Comparison of ENCODE assay signal across 10 mouse cellular contexts in the genomic region with DNA sequence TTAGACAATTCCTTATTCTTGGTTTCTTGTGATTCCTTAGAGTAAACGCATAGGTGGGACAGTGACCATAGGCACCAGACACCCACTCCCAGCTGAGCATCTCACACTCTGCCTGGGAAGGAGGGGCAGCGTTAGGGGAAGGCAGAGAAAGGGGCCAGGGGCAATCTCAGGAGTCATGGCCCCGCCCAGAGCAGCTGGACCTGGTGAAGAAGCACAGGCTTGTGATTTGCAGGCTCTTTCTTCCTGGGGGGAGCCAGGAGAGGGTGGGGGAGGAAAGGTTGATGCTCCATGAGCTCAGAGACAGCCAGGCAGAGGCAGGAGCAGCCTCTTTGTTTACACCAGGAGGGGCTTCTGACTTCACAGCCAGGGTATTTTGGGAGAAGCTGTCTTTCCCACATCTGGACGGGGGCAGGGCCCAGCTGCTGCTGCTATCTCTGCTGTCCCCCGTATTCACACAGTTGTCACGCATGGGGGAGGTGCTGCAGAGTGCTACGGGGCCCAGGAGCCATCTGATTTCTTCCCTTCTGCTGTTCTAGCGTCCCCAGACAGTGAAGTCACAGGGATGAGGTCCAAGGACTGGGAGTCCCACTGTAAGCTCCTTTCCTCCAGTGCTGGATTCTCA.
A peak's percentile ranks its signal among the peaks of the same experiment; 100 is the strongest.
DNase-seq lines count a peak whose midpoint lies in the region; ATAC-seq lines count a peak whose summit lies in the region.
"Had no signal": no experiment of that assay in that cellular context is flagged by ENCODE, and none has a peak within 500 bp of the region (broad histone marks: within the 10 kb centered on the region; RNA-seq: fewer than 3 reads in every experiment).

No protein-coding gene starts in this region.

- no peaks in the 10 kb centered on the region for H3K9me3 ChIP-seq in heart, embryonic 10.5 days
- no peaks in the 10 kb centered on the region for H3K9me3 ChIP-seq in heart, embryonic 11.5 days (replicated peaks; ENCODE audit: control insufficient read depth, low read length)
- H3K9me3 ChIP-seq in midbrain, embryonic 13.5 days: no peaks in the 10 kb centered on the region
- no peaks in the 10 kb centered on the region for H3K9me3 ChIP-seq in midbrain, embryonic 14.5 days (ENCODE audit: control insufficient read depth, low read length)
- H3K9me3 ChIP-seq in embryonic facial prominence, embryonic 14.5 days (ENCODE audit: control insufficient read depth, low read length): no peaks in the 10 kb centered on the region
- no peaks in the 10 kb centered on the region for H3K9me3 ChIP-seq in stomach, embryonic 15.5 days

- H3K27ac ChIP-seq in heart, embryonic 10.5 days: peak overlapping the region; percentile 4; the same call in 1 of the 2 replicates
- H3K27ac ChIP-seq in heart, embryonic 11.5 days (ENCODE audit: low read depth, low read length): no peak overlapping the region
- no peak overlapping the region for H3K27ac ChIP-seq in midbrain, embryonic 13.5 days
- H3K27ac ChIP-seq in midbrain, embryonic 14.5 days (replicated peaks; ENCODE audit: low read depth, low read length): no peak overlapping the region
- H3K27ac ChIP-seq in embryonic facial prominence, embryonic 14.5 days (replicated peaks; ENCODE audit: low read depth, low read length): 0 out of 2 replicates have a peak overlapping the region, but pooled peaks have one; percentile 28
- H3K27ac ChIP-seq in stomach, embryonic 15.5 days: peak overlapping the region; percentile 51

- no peak for ATAC-seq in heart, embryonic 11.5 days (replicated peaks; ENCODE audit: insufficient number of reproducible peaks, low FRiP score, low TSS enrichment)
- no peak for ATAC-seq in midbrain, embryonic 13.5 days
- ATAC-seq in midbrain, embryonic 14.5 days (ENCODE audit: low FRiP score, low TSS enrichment): no peak
- ATAC-seq in embryonic facial prominence, embryonic 14.5 days (ENCODE audit: low read depth): no peak
- ATAC-seq in stomach, embryonic 15.5 days (ENCODE audit: insufficient read depth, low FRiP score, low read depth): no peak

- H3K9ac ChIP-seq in heart, embryonic 11.5 days (ENCODE audit: low read depth, low read length): no peak overlapping the region
- 0 out of 2 replicates have a peak overlapping the region, but pooled peaks have one; percentile 19 for H3K9ac ChIP-seq in midbrain, embryonic 13.5 days (replicated peaks)
- H3K9ac ChIP-seq in midbrain, embryonic 14.5 days (replicated peaks; ENCODE audit: low read length): no peak overlapping the region
- H3K9ac ChIP-seq in embryonic facial prominence, embryonic 14.5 days (ENCODE audit: low read depth, low read length): peak overlapping the region; percentile 20; the same call in 1 of the 2 replicates
- no peak overlapping the region for H3K9ac ChIP-seq in stomach, embryonic 15.5 days

- DNase-seq in heart, embryonic 10.5 days (ENCODE audit: low spot score): no peak
- DNase-seq in midbrain, embryonic 14.5 days: no peak
- no peak for DNase-seq in embryonic facial prominence, embryonic 14.5 days (ENCODE audit: low spot score)
- DNase-seq in adrenal gland, postnatal 36 days: no peak
- DNase-seq: cerebellum, adult 9-10 months; kidney, adult 9 months; lung, postnatal 14 days had no signal

- H3K4me1 ChIP-seq in heart, embryonic 10.5 days: peaks cover 63% of the 10 kb centered on the region
- H3K4me1 ChIP-seq in heart, embryonic 11.5 days (ENCODE audit: control insufficient read depth, insufficient read depth, low read length): peaks cover 45% of the 10 kb centered on the region
- H3K4me1 ChIP-seq in midbrain, embryonic 13.5 days (replicated peaks): peaks cover 58% of the 10 kb centered on the region
- peaks cover 38% of the 10 kb centered on the region for H3K4me1 ChIP-seq in midbrain, embryonic 14.5 days (ENCODE audit: control insufficient read depth, insufficient read depth, low read length)
- peaks cover 57% of the 10 kb centered on the region for H3K4me1 ChIP-seq in embryonic facial prominence, embryonic 14.5 days (ENCODE audit: control insufficient read depth, insufficient read depth, low read length)
- H3K4me1 ChIP-seq in stomach, embryonic 15.5 days: peaks cover 60% of the 10 kb centered on the region

- no peaks in the 10 kb centered on the region for H3K36me3 ChIP-seq in heart, embryonic 10.5 days
- H3K36me3 ChIP-seq in heart, embryonic 11.5 days (ENCODE audit: control insufficient read depth, insufficient read depth, low read length): no peaks in the 10 kb centered on the region
- no peaks in the 10 kb centered on the region for H3K36me3 ChIP-seq in midbrain, embryonic 13.5 days
- H3K36me3 ChIP-seq in midbrain, embryonic 14.5 days (ENCODE audit: control insufficient read depth, insufficient read depth, low read length): no peaks in the 10 kb centered on the region
- H3K36me3 ChIP-seq in embryonic facial prominence, embryonic 14.5 days (ENCODE audit: control insufficient read depth, insufficient read depth, low read length): no peaks in the 10 kb centered on the region
- no peaks in the 10 kb centered on the region for H3K36me3 ChIP-seq in stomach, embryonic 15.5 days

- H3K4me3 ChIP-seq in heart, embryonic 10.5 days: no peak overlapping the region
- H3K4me3 ChIP-seq in heart, embryonic 11.5 days (ENCODE audit: low read depth, low read length): no peak overlapping the region
- no peak overlapping the region for H3K4me3 ChIP-seq in midbrain, embryonic 13.5 days (replicated peaks)
- H3K4me3 ChIP-seq in midbrain, embryonic 14.5 days (replicated peaks; ENCODE audit: low read depth, low read length): no peak overlapping the region
- no peak overlapping the region for H3K4me3 ChIP-seq in embryonic facial prominence, embryonic 14.5 days (ENCODE audit: low read depth, low read length)
- no peak overlapping the region for H3K4me3 ChIP-seq in stomach, embryonic 15.5 days (replicated peaks)

- 10% methylated on average over 8 of the region's 8 CpGs for WGBS in heart, embryonic 10.5 days
- WGBS in heart, embryonic 11.5 days (ENCODE audit: insufficient replicate concordance): 10% methylated on average over 8 of the region's 8 CpGs
- 24% methylated on average over 8 of the region's 8 CpGs for WGBS in midbrain, embryonic 13.5 days
- WGBS in midbrain, embryonic 14.5 days: 20% methylated on average over 8 of the region's 8 CpGs
- WGBS in embryonic facial prominence, embryonic 14.5 days: 18% methylated on average over 7 of the region's 8 CpGs
- 21% methylated on average over 8 of the region's 8 CpGs for WGBS in stomach, embryonic 15.5 days

- no peak overlapping the region for H3K4me2 ChIP-seq in heart, embryonic 11.5 days
- no peak overlapping the region for H3K4me2 ChIP-seq in midbrain, embryonic 13.5 days (replicated peaks)
- no peak overlapping the region for H3K4me2 ChIP-seq in midbrain, embryonic 14.5 days (ENCODE audit: low read length)
- no peak overlapping the region for H3K4me2 ChIP-seq in embryonic facial prominence, embryonic 14.5 days (ENCODE audit: low read depth, low read length)
- no peak overlapping the region for H3K4me2 ChIP-seq in stomach, embryonic 15.5 days

- peaks cover 51% of the 10 kb centered on the region for H3K27me3 ChIP-seq in heart, embryonic 10.5 days (ENCODE audit: insufficient read depth, poor library complexity, severe bottlenecking)
- H3K27me3 ChIP-seq in heart, embryonic 11.5 days (ENCODE audit: control insufficient read depth, insufficient read depth, low read length): peaks cover 15% of the 10 kb centered on the region
- H3K27me3 ChIP-seq in midbrain, embryonic 13.5 days: peaks cover 3% of the 10 kb centered on the region; the same call in 1 of the 2 replicates
- H3K27me3 ChIP-seq in midbrain, embryonic 14.5 days (ENCODE audit: control insufficient read depth, insufficient read depth, low read length): no peaks in the 10 kb centered on the region
- no peaks in the 10 kb centered on the region for H3K27me3 ChIP-seq in embryonic facial prominence, embryonic 14.5 days (replicated peaks; ENCODE audit: control insufficient read depth, insufficient read depth, low read length)
- H3K27me3 ChIP-seq in stomach, embryonic 15.5 days (replicated peaks): no peaks in the 10 kb centered on the region

Comparison
In these comparisons a context has a peak if more than half of its experiments do, and no peak if none do; other contexts are left out.
1. H3K27ac ChIP-seq: peak in heart, embryonic 10.5 days (single experiment), embryonic facial prominence, embryonic 14.5 days (single experiment) and stomach, embryonic 15.5 days (single experiment); none in heart, embryonic 11.5 days (single experiment), midbrain, embryonic 13.5 days (single experiment) and midbrain, embryonic 14.5 days (single experiment).
2. H3K9ac ChIP-seq: peak in midbrain, embryonic 13.5 days (single experiment) and embryonic facial prominence, embryonic 14.5 days (single experiment); none in heart, embryonic 11.5 days (single experiment), midbrain, embryonic 14.5 days (single experiment) and stomach, embryonic 15.5 days (single experiment).